Mouse (Mus musculus) thymus, adult 2 months (tissue): ENCODE measurements around the gene Avp. TPM values are rescaled to one million over a fixed set of nuclear protein-coding genes. Genes with fewer than 3 reads are reported as not detected.

ENCODE experiments used
- DNase-seq: peaks from one replicate; pipeline ENCODE4 v3.0.0; 2021
- H3K27ac ChIP-seq: fragments of 200-500 bp; 2 replicates; pipeline ENCODE4 v1.5.1; 2012; ENCODE audit warnings: low read length, control low read depth; ENCODE audit not compliant: control insufficient read depth, insufficient read depth
- H3K27me3 ChIP-seq: fragments of 200-500 bp; 2 replicates; pipeline ENCODE4 v1.6.1; 2012; ENCODE audit warnings: mild to moderate bottlenecking, low read length, moderate library complexity, mixed read lengths; ENCODE audit not compliant: control insufficient read depth, insufficient read depth
- H3K36me3 ChIP-seq: fragments of 200-500 bp; 2 replicates; pipeline ENCODE4 v1.6.1; 2012; ENCODE audit warnings: mild to moderate bottlenecking, low read length, moderate library complexity; ENCODE audit not compliant: control insufficient read depth, insufficient read depth
- H3K4me1 ChIP-seq: fragments of 200-500 bp; replicated peaks from 2 replicates; pipeline ENCODE4 v1.6.1; 2012; ENCODE audit warnings: low read length; ENCODE audit not compliant: control insufficient read depth, insufficient read depth
- H3K4me3 ChIP-seq: fragments of 200-500 bp; 2 replicates; pipeline ENCODE4 v1.5.1; 2012; ENCODE audit warnings: mild to moderate bottlenecking, low read length, control low read depth, moderate library complexity; ENCODE audit not compliant: control insufficient read depth, insufficient read depth
- CTCF ChIP-seq: fragments of 200-500 bp; IDR thresholded peaks from 2 replicates; pipeline ENCODE4 v1.5.1; 2012; ENCODE audit warnings: mild to moderate bottlenecking, control low read depth, low read length, moderate library complexity, borderline replicate concordance; ENCODE audit not compliant: control insufficient read depth, poor library complexity, insufficient read depth; ENCODE audit errors: extremely low read depth
- POLR2A ChIP-seq: fragments of 200-500 bp; IDR thresholded peaks from 2 replicates; pipeline ENCODE4 v1.6.1; 2012; ENCODE audit warnings: mild to moderate bottlenecking, low read length, control low read depth, moderate library complexity; ENCODE audit not compliant: control insufficient read depth, poor library complexity, insufficient read depth; ENCODE audit errors: extremely low read depth
- WGBS: fragments of 180-500 bp; shearing (Covaris S2); methylation state at CpG from one replicate; pipeline ENCODE4 v1.1.7; 2018; 5-methylcytosine and 5-hydroxymethylcytosine counted together
- polyA plus RNA-seq: library from polyadenylated mRNA; depleted of rRNA; stranded (reverse); fragments of >200 nt; gene quantifications from 2 replicates; pipeline ENCODE4 v1.2.3, GENCODE M21; 2012

Gene Avp
- polyA plus RNA-seq, 1 experiment, result 1.9 TPM

GRCm38 (mm10) chr2:130602195-130602594, 19.8 kb upstream of the Avp start:
- WGBS, result 94% methylated on average over 4 of the region's 4 CpGs
- TF ChIP-seq POLR2A (no peak), CTCF (no peak)
- DNase-seq, result no peak
- no peaks in the 10 kb centered on the region for H3K4me1 ChIP-seq
- no peak overlapping the region for H3K27ac ChIP-seq
- no peaks in the 10 kb centered on the region for H3K27me3 ChIP-seq
- H3K36me3 ChIP-seq, result peaks cover 18% of the 10 kb centered on the region
- no peak overlapping the region for H3K4me3 ChIP-seq

- no peak overlapping the region for H3K4me3 ChIP-seq
- peaks cover 23% of the 10 kb centered on the region for H3K36me3 ChIP-seq
- TF ChIP-seq POLR2A (no peak), CTCF (no peak)
- DNase-seq, result no peak
- 99% methylated on average over 3 of the region's 3 CpGs for WGBS
- no peak overlapping the region for H3K27ac ChIP-seq
- H3K27me3 ChIP-seq, result no peaks in the 10 kb centered on the region
- H3K4me1 ChIP-seq, result no peaks in the 10 kb centered on the region
Measured at GRCm38 (mm10) chr2:130598399-130598798, 16.0 kb upstream of the Avp start.

- WGBS, result 70% methylated on average over 1 of the region's 1 CpGs
- DNase-seq, result peak; percentile 16
- TF ChIP-seq POLR2A (no peak), CTCF (no peak)
- H3K27me3 ChIP-seq, result no peaks in the 10 kb centered on the region
- H3K27ac ChIP-seq, result no peak overlapping the region
- H3K36me3 ChIP-seq, result peaks cover 19% of the 10 kb centered on the region
- H3K4me3 ChIP-seq, result no peak overlapping the region
- no peaks in the 10 kb centered on the region for H3K4me1 ChIP-seq
Measured at GRCm38 (mm10) chr2:130597601-130598010, 15.3 kb upstream of the Avp start.

- Histone ChIP-seq H3K27me3 (no peaks in the 10 kb centered on the region), H3K36me3 (peaks cover 12% of the 10 kb centered on the region), H3K27ac (no peak overlapping the region), H3K4me1 (no peaks in the 10 kb centered on the region), H3K4me3 (no peak overlapping the region)
- no peak for DNase-seq
- WGBS, result 83% methylated on average over 1 of the region's 1 CpGs
- no peak for TF ChIP-seq POLR2A
- TF ChIP-seq CTCF, result no peak
Measured at GRCm38 (mm10) chr2:130595596-130595995, 13.2 kb upstream of the Avp start.

GRCm38 (mm10) chr2:130591016-130591415, 8.7 kb upstream of the Avp start:
- DNase-seq, result no peak
- TF ChIP-seq POLR2A (no peak), CTCF (no peak)
- WGBS, result 97% methylated on average over 2 of the region's 2 CpGs
- no peaks in the 10 kb centered on the region for H3K4me1 ChIP-seq
- H3K27ac ChIP-seq, result no peak overlapping the region
- H3K36me3 ChIP-seq, result no peaks in the 10 kb centered on the region
- no peak overlapping the region for H3K4me3 ChIP-seq
- H3K27me3 ChIP-seq, result no peaks in the 10 kb centered on the region

- 98% methylated on average over 2 of the region's 2 CpGs for WGBS
- DNase-seq, result no peak
- Histone ChIP-seq H3K4me3 (no peak overlapping the region), H3K36me3 (no peaks in the 10 kb centered on the region), H3K27ac (no peak overlapping the region), H3K27me3 (no peaks in the 10 kb centered on the region), H3K4me1 (no peaks in the 10 kb centered on the region)
- no peak for TF ChIP-seq POLR2A
- no peak for TF ChIP-seq CTCF
Measured at GRCm38 (mm10) chr2:130589761-130590160, 7.4 kb upstream of the Avp start.

GRCm38 (mm10) chr2:130589157-130589556, 6.8 kb upstream of the Avp start:
- Histone ChIP-seq H3K4me3 (no peak overlapping the region), H3K4me1 (no peaks in the 10 kb centered on the region), H3K27ac (no peak overlapping the region), H3K36me3 (no peaks in the 10 kb centered on the region), H3K27me3 (no peaks in the 10 kb centered on the region)
- WGBS, result 82% methylated on average over 4 of the region's 4 CpGs
- DNase-seq, result no peak
- no peak for TF ChIP-seq POLR2A
- no peak for TF ChIP-seq CTCF
